Mouse (Mus musculus) hindbrain, embryonic 10.5 days (tissue): ENCODE measurements at regions not wholly inside any gene's neighbourhood (a gene's known extent, or its start where the extent isn't known, plus 50 kb on each side); places are given as distances from the start of the nearest gene placed in this dataset.
"Not testable (repeated sequence)": the region's sequence is repeated elsewhere in the genome, so short reads cannot be mapped to it uniquely, and the experiment has no call there.

Experiments used
- DNase-seq: peaks from one replicate; pipeline ENCODE4 v3.0.0-alpha.2; 2017; ENCODE audit warnings: low spot score
- H3K27ac ChIP-seq: fragments of 300-500 bp; sonication (generic); 2 replicates; pipeline ENCODE4 v1.5.1; 2016; ENCODE audit warnings: mild to moderate bottlenecking, moderate library complexity
- H3K27me3 ChIP-seq: fragments of 300-500 bp; sonication (generic); 2 replicates; pipeline ENCODE4 v1.6.1; 2016; ENCODE audit warnings: mild to moderate bottlenecking; ENCODE audit not compliant: poor library complexity, insufficient read depth, severe bottlenecking
- H3K36me3 ChIP-seq: fragments of 300-500 bp; sonication (generic); 2 replicates; pipeline ENCODE4 v1.6.1; 2016; ENCODE audit warnings: mild to moderate bottlenecking, moderate library complexity
- H3K4me1 ChIP-seq: fragments of 300-500 bp; sonication (generic); replicated peaks from 2 replicates; pipeline ENCODE4 v1.6.1; 2016; ENCODE audit warnings: mild to moderate bottlenecking
- H3K4me3 ChIP-seq: fragments of 300-500 bp; sonication (generic); 2 replicates; pipeline ENCODE4 v1.5.1; 2016; ENCODE audit warnings: mild to moderate bottlenecking, moderate library complexity
- H3K9me3 ChIP-seq: fragments of 300-500 bp; sonication (generic); 2 replicates; pipeline ENCODE4 v1.6.1; 2016; ENCODE audit warnings: mild to moderate bottlenecking, moderate library complexity
- WGBS: fragments of 180-500 bp; shearing (Covaris S2); methylation state at CpG from one replicate; pipeline ENCODE4 v1.1.7; 2016; 5-methylcytosine and 5-hydroxymethylcytosine counted together

GRCm38 (mm10) chr10:22556401-22556800, 88.4 kb upstream of the Slc2a12 start:
- H3K4me1 ChIP-seq, DNase-seq, H3K9me3 ChIP-seq, H3K36me3 ChIP-seq, H3K27ac ChIP-seq, H3K27me3 ChIP-seq, H3K4me3 ChIP-seq: not testable (repeated sequence)
- WGBS, result 90% methylated on average over 2 of the region's 2 CpGs

- not testable (repeated sequence) for H3K36me3 ChIP-seq, H3K4me1 ChIP-seq, H3K27ac ChIP-seq, DNase-seq, H3K4me3 ChIP-seq, H3K9me3 ChIP-seq, H3K27me3 ChIP-seq
- WGBS, result 75% methylated on average over 16 of the region's 16 CpGs
These were observed 75.4 kb upstream of the Slc2a12 start for GRCm38 (mm10) chr10:22569250-22570010.

- H3K36me3 ChIP-seq, H3K4me3 ChIP-seq, H3K4me1 ChIP-seq, H3K9me3 ChIP-seq, H3K27me3 ChIP-seq, H3K27ac ChIP-seq, DNase-seq: not testable (repeated sequence)
- 85% methylated on average over 4 of the region's 4 CpGs for WGBS
These were observed 70.8 kb upstream of the Slc2a12 start for GRCm38 (mm10) chr10:22574048-22574447.

- H3K4me3 ChIP-seq, H3K9me3 ChIP-seq, H3K4me1 ChIP-seq, H3K27me3 ChIP-seq, H3K27ac ChIP-seq, H3K36me3 ChIP-seq: not testable (repeated sequence)
- WGBS, result 24% methylated on average over 3 of the region's 3 CpGs
- DNase-seq, result peak; percentile 48
These were observed 65.4 kb upstream of the Slc2a12 start for GRCm38 (mm10) chr10:22579426-22579825.

- not testable (repeated sequence) for H3K9me3 ChIP-seq, H3K36me3 ChIP-seq, H3K27me3 ChIP-seq, H3K4me1 ChIP-seq, H3K27ac ChIP-seq, DNase-seq, H3K4me3 ChIP-seq
- WGBS, result 88% methylated on average over 9 of the region's 9 CpGs
These were observed 63.5 kb upstream of the Slc2a12 start for GRCm38 (mm10) chr10:22581300-22581699.

GRCm38 (mm10) chr10:22583306-22583705, 61.5 kb upstream of the Slc2a12 start:
- DNase-seq, H3K27ac ChIP-seq, H3K4me3 ChIP-seq, H3K27me3 ChIP-seq, H3K9me3 ChIP-seq, H3K36me3 ChIP-seq, H3K4me1 ChIP-seq: not testable (repeated sequence)
- 89% methylated on average over 2 of the region's 2 CpGs for WGBS

GRCm38 (mm10) chr10:22588587-22588986, 56.2 kb upstream of the Slc2a12 start:
- 95% methylated on average over 1 of the region's 1 CpGs for WGBS
- H3K4me3 ChIP-seq, H3K27ac ChIP-seq, H3K9me3 ChIP-seq, H3K36me3 ChIP-seq, DNase-seq, H3K27me3 ChIP-seq: not testable (repeated sequence)
- peaks cover 15% of the 10 kb centered on the region; the same call in 1 of the 2 replicates for H3K4me1 ChIP-seq

- not testable (repeated sequence) for H3K27me3 ChIP-seq, H3K9me3 ChIP-seq, H3K36me3 ChIP-seq, DNase-seq, H3K4me3 ChIP-seq
- peak overlapping the region; percentile 78 for H3K27ac ChIP-seq
- WGBS, result 35% methylated on average over 4 of the region's 4 CpGs
- peaks cover 15% of the 10 kb centered on the region; the same call in 1 of the 2 replicates for H3K4me1 ChIP-seq
These were observed 53.1 kb upstream of the Slc2a12 start for GRCm38 (mm10) chr10:22591664-22592063.

GRCm38 (mm10) chr10:22592189-22592603, 52.6 kb upstream of the Slc2a12 start:
- H3K4me3 ChIP-seq, H3K36me3 ChIP-seq, H3K27me3 ChIP-seq: not testable (repeated sequence)
- H3K4me1 ChIP-seq, result peaks cover 15% of the 10 kb centered on the region; the same call in 1 of the 2 replicates
- 30% methylated on average over 4 of the region's 4 CpGs for WGBS
- 0 out of 2 replicates have a peak, but pooled peaks cover 10% of the 10 kb centered on the region for H3K9me3 ChIP-seq
- peak overlapping the region; percentile 78 for H3K27ac ChIP-seq
- peak; percentile 23 for DNase-seq

- not testable (repeated sequence) for H3K27me3 ChIP-seq, DNase-seq, H3K36me3 ChIP-seq, H3K4me3 ChIP-seq
- Histone ChIP-seq H3K9me3 (0 out of 2 replicates have a peak, but pooled peaks cover 10% of the 10 kb centered on the region), H3K27ac (peak overlapping the region; percentile 78), H3K4me1 (peaks cover 15% of the 10 kb centered on the region; the same call in 1 of the 2 replicates)
- WGBS, result 66% methylated on average over 6 of the region's 6 CpGs
These were observed 52.1 kb upstream of the Slc2a12 start for GRCm38 (mm10) chr10:22592752-22593151.
